Mouse (Mus musculus) layer of hippocampus, adult 2 months (tissue): Measurements from ENCODE around the gene Dgki. TPM values are rescaled to one million over a fixed set of nuclear protein-coding genes. Genes with fewer than 3 reads are reported as not detected.

Source experiments
- DNase-seq, 2 experiments: peaks; one replicate each; pipeline ENCODE4 v3.0.0; 2022; ENCODE audit warnings: low spot score in 2 of 2
- H3K27ac ChIP-seq: fragments of 200-600 bp; 2 replicates; pipeline ENCODE4 v1.8.1; 2022
- H3K4me3 ChIP-seq: fragments of 200-600 bp; 2 replicates; pipeline ENCODE4 v1.8.1; 2022; ENCODE audit warnings: mild to moderate bottlenecking
- CTCF ChIP-seq: fragments of 200-600 bp; conservative IDR thresholded peaks from 2 replicates; pipeline ENCODE4 v1.8.1; 2022; ENCODE audit warnings: antibody characterized with exemption, mild to moderate bottlenecking, moderate library complexity
- total RNA-seq, 2 experiments: library from RNA; stranded (reverse); gene quantifications; 2 replicates each; pipeline ENCODE4 v1.2.3; 2021

Gene Dgki
- total RNA-seq, 2 experiments from 2014 or later: 88.6 to 89.5 TPM

DNA sequence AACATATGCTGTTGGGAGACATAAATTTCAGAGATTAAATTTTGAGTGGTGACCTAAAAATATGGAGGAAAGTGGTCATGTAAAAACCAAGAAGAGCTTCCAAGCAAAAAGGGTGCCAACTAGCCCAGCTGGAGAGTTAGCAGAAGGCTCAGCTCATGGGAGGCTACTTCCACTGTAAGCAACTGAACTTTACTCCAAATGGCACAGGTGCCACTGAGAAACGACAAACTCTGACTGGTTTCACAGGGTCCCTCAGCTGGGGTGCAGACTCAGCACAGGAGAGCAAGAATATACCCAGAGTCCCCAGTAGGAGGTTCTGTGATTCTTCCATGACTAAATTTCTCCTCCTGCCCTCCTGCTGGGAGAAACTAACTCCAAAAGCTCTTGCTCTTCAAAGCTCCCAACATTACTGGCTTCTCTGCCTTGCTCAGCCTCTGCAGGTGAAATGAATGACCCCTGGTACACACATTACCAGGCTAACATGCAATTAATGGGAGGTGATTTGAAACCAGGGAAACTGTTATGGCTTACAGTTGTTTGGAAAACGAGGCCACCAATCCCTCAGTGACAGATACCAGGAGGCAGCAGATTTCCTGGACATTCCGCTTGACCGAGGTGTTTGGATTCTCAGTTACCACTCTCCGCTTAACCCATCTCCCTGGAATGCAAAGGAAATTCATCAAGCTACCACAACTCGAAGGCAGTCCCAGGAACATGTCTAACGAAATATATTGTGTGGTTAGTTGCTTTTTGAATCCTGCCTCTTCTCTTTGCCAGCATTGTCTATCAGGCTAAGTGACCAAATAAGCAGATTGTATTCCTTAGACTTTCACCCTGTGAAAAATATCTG lies 487.1 kb downstream of the Dgki start:
- Histone ChIP-seq H3K27ac (no peak overlapping the region), H3K4me3 (no peak overlapping the region)
- no peak for DNase-seq
- peak; percentile 49 for TF ChIP-seq CTCF

DNA sequence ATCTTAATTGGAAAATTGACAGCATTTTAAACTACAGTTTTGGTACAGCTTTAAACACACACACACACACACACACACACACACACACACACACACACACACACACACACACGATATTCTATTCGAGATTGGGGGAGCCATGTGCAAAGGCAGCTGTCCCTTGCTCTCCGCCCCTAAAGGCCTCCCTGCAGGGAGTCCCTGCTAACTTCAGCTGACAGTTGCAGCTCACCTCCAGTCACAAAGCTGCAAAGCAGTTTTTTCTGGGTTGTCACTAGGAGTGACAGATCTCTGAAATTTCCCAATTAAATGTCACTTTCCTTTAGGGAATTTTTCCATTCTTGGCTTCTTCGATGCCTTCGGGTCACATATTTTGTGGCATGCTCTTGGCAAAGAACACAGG lies 489.5 kb downstream of the Dgki start:
- TF ChIP-seq CTCF: no peak
- peak overlapping the region; percentile 93 for H3K27ac ChIP-seq
- H3K4me3 ChIP-seq: peak overlapping the region; percentile 80
- DNase-seq: no peak

DNA sequence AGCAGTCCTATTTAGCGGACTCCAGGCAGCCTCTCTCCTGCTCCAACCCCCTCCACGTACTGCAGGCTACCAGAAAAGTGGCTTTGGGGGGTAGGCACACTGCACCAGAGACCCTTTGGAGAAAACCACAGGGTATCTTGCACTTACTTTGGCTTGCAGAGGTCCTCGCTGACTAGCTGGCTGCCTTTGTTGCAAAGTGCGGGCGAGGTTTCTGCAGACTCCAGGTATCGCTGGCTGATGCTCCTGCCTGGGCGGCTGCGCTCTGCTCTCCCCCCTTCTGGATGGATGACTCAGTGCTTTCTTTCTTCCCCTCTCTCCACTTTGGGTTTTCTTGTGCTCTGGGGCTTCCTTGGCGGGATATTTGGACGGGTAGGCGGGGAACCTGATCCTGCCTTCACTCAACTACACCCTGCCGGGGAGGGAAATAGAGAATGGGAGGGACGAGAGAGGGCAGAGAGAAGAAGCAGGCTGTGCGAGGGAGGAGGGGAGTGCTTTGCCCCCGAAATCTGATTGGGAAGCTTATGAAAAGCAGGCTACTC lies 490.2 kb downstream of the Dgki start, which contains the start of gene Ptn:
Ptn (minus strand) TSS at position 474 of the 539 bp plus-strand sequence.
- 0 out of 2 replicates have a peak, but pooled peaks have one; percentile 9 for TF ChIP-seq CTCF
- peak; percentile 59 to 69 for DNase-seq
- H3K4me3 ChIP-seq: peak within 1 kb of the TSS; percentile 80
- peak within 1 kb of the TSS; percentile 93 for H3K27ac ChIP-seq

DNA sequence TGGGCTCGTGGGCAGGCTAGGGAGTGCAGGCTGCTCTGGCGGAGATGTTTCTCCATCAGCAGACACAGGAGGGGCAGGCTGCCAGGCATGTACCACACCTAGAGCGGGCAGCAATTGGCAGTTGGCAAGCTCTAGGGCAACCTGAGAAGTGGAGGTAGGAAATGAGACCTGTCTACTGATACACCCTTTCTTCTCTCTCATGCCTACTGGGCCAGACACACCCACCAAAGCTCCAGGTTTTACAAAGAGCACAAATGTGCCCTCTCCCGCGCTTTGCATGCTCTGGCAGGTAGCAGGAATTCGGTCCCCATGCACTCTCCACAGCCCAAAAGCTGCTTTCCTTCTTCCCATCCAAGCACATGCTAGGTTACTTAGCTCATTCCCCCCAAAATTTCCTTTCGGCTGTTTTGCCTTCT lies 490.7 kb downstream of the Dgki start:
- Histone ChIP-seq H3K27ac (peak overlapping the region; percentile 93), H3K4me3 (peak overlapping the region; percentile 80)
- peak in 1 of 2 experiments; percentile 37 for DNase-seq
- TF ChIP-seq CTCF: peak; percentile 27; the same call in 1 of the 2 replicates

DNA sequence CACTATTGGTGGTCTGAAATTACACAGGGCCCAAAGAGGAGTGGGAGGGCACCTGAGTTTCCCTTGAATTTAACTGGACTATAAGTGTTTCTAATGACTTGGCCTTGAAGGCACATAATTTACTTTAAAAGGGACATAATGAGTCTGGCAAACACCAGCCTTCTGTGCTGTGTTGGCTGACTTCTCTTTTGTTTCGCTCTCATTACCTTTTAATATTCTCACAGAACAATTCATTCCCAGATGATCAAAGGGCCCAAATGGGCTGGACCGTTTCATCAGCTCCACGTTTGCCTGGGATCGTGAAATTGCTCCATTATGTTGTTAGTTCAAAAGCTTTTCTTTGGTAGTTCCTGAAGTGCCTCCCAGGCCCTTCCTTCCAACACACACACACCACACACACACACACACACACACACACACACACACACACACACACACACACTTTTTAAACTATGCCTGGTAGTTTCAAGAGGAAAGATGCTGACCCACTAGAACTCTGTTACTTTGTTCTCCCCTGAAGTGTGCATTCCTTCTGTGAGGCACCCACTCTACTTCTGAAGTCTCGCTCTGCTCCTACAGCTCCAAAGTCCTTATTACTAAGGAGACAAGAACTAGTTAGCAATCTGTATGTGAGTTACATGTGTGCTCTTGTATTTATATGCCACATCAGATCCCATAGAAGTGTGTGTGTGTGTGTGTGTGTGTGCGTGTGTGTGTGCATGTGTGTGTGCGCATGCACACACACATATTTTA lies 491.5 kb downstream of the Dgki start:
- Histone ChIP-seq H3K27ac (peak overlapping the region; percentile 93), H3K4me3 (peak overlapping the region; percentile 80)
- no peak for DNase-seq
- TF ChIP-seq CTCF: no peak

DNA sequence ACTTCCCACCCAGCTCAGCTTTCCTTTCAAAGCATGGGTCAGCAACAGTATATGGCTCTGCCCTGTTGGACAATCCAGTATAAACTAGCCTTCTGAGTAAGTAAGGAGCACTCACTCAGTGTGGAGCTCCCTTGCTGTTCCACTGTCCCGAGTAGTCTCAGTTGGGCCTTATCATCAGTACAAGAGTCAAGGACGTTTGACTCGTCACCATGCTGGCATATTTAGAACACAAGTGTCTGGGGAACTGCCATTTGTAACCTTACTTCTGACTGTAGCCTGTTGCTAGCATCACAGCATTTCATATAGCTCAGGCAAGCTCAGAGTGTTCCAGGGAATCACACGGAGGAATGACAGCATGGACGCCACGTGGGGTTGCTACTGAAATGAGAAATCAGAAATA lies 493.1 kb downstream of the Dgki start:
- Histone ChIP-seq H3K4me3 (peak overlapping the region; percentile 28), H3K27ac (peak overlapping the region; percentile 59; the same call in 1 of the 2 replicates)
- DNase-seq: no peak
- no peak for TF ChIP-seq CTCF

DNA sequence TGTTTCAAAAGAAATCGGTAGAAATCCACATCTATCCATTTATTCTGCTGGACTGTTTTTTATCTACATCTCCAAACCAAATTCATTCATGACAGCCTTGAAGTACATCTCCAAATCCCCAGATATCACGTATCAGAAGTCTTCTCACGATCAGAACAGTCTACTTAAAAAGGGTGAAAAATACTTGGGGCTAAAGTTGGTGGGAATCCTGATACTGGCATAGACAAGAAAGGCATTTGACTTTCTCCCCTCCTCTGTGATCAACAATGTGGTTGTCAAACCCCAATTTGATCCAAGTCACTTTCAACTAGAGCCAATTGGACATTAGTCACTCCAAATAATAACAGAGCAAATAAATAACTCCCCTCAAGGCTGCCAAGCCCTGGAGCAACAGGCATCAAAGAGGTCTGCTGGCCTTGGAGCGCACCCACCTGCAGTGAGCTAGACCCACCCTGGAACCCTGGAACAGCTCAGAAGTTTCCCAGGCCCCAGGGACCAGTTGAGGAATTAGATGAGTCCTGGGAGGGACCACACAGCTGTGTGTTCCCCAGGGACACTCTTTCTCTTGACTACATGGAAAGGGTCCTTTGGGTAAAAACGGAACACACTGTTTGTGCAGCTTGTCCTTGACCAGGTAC lies 499.6 kb downstream of the Dgki start:
- no peak for TF ChIP-seq CTCF
- DNase-seq: no peak
- H3K27ac ChIP-seq: peak overlapping the region; percentile 76
- no peak overlapping the region for H3K4me3 ChIP-seq

DNA sequence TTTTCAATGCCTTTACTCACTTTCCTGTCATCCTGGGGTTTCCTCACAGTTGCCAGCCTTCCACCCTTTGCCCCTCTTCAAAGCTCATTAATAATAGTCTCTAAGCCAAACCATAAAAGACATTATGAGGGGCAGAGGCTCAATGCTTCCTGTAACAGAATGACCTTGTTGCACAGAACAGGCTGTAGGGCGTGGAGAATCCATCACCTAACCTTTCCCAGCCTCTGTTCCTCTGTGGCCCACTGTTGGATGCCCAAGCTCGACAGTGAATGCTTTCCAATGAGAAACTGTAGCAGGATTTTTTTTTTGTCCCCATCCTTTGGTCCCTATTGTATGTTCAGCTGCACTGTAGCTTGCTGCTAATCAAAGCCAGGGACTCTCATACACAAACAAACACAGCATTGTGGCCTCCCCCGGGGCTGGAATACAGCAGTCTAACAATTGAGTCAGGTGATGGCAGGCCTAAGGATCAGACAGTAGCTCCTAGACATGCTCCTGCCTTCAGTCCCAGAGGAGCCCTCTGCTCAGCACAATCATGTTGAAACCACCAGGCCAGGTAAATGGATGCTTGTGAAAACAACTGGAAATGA lies 502.8 kb downstream of the Dgki start:
- no peak for DNase-seq
- TF ChIP-seq CTCF: no peak
- Histone ChIP-seq H3K27ac (peak overlapping the region; percentile 76), H3K4me3 (no peak overlapping the region)

Other genes with a start within 250 kb of the Dgki start
- 1 to 10 TPM; 8.3 to 9.8 TPM for gene Creb3l2, start 142.0 kb upstream of the Dgki start, total RNA-seq
- not detected for gene Akr1d1, start 230.0 kb upstream of the Dgki start, total RNA-seq